Mouse (Mus musculus) layer of hippocampus, adult 9-11 months (tissue): ENCODE measurements around the gene Grap2.

Experiments
- DNase-seq: peaks from one replicate; pipeline ENCODE4 v3.0.0; 2022

Grap2 gene

DNA sequence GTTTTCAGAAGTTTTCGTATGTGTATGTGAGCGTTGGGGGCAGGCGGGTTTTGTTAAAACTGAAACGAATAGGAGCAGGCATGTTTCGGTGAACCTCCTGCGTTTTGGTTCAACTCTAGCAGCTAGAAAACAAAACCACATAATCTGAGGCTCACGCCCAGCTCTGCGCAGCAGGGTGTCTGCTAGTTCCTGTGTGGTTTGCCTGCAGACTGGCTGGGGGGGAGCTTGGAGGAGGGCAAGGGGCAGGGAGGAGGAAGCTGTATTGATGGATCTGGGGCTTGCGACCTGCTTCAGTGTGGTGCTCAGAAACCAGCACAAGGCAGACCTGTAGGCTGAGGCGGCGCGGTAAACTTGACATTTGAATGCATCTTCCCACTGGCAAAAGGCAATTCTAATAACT, at the start of gene Grap2:
TSS of gene Grap2 (plus strand) at position 304 of the 400 bp plus-strand sequence.
- no peak for DNase-seq

DNA sequence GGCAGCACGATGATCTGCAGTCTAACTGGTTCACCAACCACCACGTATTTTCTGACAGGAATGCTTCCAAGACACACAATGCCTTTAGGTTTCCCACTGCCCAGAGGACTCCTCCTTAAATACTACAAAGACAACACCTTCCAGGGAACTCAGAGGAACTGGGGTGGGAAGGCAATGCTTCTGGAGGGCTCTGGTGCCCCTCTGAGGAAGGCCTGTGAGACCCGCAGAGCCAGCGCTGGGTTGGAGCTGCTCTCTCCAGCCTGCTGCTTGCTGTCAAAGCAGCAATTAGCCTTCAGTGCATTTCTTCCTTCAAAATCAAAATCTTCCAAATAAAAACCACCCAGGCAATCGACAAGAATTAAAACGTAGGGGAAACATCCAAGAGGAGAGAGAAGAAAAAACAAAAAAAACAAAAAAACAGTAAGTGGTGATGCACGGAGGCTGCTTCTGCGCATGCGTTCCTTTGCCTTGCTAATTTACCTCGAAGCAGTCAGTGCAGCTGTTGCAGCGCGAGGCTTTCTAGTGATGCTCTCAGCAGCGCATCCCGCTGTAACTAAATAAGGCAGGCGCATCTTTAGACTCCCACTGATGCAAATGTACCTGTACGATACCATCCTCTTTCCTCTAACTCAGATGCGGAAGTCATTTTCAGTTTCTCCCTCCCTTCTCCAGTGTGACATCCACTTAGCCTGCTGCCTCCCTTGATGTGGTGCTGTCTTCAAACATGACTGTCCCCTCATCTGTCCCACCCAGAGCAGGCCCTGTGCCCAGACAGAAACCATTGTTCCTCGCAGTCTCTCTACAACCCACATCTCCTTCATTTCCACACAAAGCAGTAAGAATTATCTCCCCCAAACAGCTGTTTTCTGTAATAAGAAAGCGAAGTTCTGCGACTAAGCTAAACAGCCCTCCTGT, 42.2 kb upstream of the Grap2 start:
- peak; percentile 57 for DNase-seq

DNA sequence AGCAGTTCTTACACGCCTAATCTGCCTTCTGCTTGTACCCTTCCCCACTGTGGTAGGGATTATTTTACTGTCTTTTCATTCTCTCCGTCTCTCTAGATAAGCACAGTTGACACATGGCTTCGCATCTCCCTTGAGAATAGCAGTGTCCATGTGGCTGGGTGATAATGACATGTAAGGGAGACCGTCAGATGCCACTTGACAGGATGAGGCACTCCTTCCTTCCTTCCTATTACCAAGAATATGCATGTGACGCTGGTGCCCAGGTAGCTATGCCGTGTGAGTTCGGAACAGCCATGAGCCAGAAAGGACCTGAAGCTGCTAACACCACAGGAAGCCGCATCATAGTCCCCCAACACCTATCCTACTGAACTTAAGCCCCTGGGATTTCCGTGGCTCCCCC, 41.4 kb upstream of the Grap2 start:
- peak; percentile 24 for DNase-seq

DNA sequence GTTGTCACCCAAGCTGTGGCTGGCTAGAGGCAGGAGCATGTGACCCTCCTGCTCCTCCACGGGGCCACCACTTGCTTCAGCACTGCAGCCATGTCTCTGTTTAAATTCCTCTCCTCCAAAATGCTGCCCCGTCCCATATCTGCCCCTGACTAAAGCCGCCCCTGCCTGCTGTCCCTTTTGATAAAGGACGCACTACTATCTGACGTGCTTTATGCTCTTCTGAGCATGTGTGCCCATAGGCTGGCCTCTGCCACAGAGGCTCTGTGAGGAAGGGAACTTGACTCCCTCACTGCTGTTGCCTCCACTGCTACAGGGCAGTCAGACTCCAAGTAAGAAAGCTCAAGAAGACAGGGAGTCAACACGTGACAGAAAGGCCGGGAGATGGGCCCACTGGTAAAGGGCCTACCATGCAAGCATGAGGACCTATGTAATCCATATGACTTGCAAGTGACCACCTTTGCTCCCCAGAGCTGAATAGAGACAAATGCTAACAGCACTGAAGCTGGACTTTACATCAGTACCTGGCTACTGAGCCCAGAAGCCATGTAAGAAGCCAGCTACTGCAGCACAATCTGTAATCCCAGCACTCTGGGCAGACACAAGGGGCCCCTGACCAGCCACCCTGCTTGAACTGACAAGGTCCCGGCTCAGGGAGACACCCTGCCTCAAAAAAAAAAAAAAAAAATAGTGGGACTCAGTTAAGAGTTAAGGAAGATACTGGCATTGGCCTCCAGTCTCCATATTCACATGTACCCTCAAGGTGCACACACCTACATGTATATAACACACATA, 39.9 kb upstream of the Grap2 start:
- no peak for DNase-seq

DNA sequence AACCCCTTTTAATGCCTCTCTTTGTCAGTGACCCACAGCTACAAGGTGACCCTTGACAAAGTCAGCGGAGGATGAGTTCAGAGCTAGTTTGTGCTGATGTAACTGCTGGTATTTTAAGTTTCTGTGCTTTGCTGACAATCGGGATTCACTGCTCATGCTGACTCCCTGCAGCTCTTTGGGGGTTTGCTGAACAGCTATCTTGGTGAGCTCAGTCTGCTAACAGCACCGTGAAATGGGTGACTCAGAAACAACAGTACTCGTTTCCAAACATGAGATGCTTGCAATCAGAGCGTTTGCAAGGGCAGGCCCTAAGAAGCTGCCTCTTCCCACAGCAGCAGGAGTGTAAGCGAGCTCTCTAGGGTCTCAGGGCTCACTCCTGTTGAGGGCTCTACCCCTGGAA, 39.1 kb upstream of the Grap2 start:
- DNase-seq = peak; percentile 23

DNA sequence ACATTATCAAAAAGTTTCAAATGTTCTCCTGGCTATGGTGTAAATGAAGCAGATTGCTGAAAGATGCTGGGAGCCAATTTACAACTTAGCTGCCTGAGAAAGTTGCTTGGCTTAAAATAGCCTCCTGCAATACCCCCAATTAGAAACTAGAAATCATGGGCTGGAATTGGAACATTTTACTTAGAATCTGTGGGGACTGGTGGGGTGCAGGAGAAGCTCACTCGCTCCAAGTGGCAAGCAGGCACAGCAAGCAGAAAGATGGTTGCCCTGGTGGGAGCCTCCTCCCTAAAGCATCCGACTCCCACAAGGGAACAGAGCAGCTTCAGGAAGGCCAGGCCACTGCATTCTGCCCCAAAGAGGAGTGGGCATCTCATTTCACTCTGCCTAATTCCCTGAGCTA, 36.3 kb upstream of the Grap2 start:
- peak; percentile 43 for DNase-seq

DNA sequence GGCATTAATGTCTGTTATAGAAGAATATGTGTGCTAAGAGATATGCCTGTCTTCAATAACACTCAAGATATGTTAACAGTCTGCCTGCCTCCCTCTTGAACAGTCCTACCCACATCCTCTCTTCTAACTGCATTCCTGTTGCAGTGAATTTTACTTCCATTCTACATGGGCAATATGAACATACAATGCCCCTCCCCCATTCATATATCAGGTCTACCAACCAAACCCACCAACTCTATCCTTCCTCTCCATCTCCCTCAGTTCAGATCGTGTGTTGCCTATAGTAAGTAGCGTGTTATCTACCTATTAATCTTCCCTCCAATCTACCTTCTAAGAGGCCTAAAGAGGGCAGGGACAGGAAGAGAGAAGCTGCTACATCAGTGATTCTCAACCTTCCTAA, 34.3 kb upstream of the Grap2 start:
- DNase-seq = no peak

DNA sequence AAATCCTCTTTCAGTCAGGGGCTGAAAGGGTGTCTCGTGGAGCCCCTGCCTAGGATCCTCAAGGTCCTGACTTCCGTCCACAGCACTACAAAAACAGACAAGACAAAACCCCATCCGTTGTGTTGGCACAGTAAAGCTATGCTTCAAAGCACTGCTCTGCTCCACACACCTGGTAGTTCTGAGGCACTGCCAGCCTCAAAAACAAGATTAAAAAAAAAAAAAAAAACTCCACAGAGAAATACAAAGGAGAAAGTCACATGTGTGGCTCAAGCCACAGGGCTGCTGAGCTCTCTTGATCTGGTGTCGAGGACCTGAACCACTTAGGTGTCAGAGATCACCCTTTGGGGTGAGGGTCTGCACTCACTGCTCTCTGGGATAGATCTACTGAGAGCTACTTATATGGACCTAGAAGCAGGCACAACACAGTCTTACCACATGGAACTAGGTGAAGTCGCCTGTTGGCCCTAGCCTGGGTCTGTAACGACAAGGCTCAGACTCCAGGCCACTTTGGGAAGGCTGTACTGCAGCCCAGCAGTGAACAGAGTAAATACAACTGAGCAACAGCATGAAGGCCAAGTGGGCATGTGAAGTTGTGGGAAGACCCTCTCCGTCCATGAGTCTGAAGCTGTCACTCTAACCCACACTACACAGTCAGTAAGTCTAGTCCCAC, 33.6 kb upstream of the Grap2 start:
- DNase-seq = no peak

DNA sequence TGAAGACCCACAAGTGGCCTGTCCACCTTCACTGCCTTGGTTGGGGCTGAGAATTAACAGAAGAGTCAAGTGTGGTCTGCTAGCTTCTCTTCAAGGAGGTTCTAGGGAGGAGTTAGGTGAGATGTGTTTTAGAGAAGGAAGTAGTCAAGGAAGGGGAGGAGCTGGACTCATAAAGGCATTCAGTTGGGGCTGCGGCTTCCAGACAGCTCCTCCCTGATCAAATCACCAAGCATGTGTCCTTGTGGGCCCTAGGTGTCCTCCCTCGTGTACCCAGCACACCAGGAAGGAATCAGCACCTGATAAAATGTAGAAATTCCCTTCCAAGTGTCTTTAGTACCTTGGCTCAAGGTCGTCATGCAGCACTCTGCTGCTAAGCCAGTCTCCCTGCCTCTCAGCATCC, 28.3 kb upstream of the Grap2 start:
- no peak for DNase-seq

DNA sequence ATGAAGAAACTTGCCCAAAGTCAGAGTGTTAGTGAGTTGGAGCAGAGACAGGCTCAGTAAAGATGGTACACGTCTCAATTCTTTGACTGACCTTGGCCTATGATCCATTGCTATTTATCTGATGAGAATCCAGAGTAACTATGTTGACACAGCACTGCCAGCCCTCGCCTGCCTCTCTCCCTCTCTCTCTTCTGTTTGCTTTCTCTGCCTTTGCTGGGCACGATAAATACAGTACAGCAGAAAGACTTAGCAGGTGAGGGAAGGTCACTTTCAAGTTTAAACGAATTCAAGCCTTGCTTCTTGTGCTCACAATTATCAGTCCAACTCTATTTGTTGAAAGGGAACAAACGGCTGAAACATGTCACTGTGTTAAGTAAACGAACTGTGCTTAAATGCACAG, 27.0 kb upstream of the Grap2 start:
- DNase-seq = no peak

DNA sequence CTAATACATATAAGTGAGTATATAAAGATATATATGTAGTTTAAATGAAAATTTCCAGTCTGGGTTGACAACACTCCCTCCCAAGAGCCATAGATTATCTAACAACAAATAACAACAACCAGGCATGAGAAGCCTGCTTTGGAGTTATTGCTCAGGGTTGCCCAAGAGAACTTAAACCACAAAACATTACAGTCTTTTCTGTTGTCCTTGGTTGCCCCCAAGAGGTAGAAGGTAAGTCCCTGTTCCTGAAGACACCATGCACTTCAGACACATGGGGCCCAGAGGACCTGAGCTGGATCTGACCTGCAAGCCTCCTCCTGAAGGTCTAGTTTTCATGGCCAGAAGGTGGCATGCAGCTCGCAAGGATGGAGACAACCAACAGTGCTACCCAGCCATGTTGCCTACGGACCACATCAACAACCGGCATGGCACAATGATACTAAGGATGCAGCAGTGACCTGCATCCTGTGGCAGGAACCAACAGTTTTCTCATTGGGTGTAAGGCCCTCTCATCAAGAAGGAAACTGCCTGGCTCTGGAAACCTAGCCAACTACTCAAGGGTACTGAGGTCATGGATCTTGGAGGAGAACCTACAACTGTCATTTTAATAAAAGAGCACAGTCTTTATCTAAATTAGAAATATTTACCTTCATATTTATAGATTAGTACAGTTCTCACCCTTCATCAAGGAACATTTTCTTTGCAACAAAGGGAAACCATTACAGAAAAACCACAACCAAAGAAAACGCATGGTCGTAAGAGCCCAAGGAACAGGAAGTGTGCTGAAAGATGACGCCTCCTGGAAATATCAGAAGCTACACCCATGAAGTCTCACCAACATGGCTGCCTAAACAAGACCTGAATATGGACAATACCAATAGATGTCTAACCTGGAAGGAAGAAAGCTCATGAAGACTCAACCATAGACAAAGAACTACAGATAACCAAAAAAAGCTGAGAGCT, 17.3 kb upstream of the Grap2 start:
- no peak for DNase-seq

DNA sequence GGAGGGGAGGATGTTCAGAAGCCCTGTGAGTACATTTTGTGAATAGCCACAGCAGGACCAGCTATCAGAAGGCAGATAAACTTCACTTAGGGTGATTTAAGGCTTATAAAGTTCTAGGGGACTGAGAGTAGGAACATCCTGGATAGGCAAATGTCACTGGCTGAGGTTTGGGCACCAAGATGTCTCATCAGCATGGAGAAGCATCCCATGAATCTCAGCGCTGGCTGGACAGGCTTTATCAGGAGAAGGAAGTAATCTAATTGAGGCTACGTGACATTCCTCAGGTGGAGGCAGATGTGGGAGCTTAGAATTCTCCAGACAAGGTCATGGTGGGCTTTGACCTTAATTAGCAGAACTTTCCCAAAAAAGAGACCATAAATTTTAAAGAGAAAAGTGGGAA, 16.4 kb upstream of the Grap2 start:
- DNase-seq = no peak

DNA sequence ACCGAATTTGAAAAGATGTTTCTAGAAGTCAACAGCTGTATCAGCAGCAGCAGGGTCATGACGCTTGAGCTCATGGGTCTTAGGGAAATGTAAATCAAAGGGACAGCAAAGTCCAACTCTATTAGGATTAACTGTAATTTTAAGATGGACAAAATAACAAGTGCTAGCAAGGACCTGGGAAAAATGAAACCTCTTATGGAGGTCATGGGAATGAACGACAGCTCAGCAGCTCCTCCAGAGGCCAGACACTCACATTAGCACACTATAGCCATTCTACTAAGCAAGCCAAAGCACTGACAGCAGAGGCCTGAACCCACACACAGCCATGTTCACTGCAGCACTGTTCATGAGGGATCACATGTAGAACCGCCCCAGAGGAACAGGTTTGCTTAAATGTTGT, 14.6 kb upstream of the Grap2 start:
- DNase-seq = no peak

DNA sequence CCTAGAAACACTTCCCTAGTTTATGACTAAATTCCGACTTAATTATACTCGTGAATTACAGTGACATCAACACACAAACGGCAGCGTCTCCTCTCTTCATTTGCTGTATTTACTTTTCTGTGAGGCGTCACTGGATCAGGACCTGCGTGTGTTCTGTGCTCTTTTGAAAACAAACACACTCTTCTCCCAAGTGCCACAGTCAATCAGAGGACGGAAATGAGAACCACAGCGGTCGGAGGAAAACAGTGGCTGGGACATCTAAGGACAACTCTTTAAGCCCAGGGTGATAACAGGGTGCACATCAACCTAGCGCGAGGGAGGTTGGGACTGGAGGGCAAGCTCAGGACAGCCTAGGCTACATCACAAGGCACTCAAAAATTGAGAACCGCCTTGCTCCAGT, 12.9 kb upstream of the Grap2 start:
- DNase-seq = no peak

DNA sequence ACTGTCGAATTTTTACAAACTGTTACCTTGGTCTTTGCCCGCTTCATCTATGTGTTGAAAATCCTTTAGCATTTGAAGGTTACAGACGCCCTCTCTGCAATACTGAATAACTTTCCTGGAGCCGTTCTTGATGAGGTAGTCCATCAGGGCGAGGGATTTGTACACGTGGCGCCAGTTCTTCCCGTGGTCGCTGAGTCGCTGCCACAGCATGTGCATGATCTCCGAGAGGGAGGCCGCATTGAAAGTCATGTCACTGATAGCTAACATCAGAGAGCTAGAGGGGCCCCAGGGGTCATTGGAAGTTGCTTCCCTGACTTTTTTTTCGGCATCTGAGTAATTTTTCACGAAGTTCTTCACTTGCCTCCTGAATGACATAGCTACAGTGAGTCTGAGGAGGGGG, 12.4 kb upstream of the Grap2 start:
- DNase-seq = no peak

DNA sequence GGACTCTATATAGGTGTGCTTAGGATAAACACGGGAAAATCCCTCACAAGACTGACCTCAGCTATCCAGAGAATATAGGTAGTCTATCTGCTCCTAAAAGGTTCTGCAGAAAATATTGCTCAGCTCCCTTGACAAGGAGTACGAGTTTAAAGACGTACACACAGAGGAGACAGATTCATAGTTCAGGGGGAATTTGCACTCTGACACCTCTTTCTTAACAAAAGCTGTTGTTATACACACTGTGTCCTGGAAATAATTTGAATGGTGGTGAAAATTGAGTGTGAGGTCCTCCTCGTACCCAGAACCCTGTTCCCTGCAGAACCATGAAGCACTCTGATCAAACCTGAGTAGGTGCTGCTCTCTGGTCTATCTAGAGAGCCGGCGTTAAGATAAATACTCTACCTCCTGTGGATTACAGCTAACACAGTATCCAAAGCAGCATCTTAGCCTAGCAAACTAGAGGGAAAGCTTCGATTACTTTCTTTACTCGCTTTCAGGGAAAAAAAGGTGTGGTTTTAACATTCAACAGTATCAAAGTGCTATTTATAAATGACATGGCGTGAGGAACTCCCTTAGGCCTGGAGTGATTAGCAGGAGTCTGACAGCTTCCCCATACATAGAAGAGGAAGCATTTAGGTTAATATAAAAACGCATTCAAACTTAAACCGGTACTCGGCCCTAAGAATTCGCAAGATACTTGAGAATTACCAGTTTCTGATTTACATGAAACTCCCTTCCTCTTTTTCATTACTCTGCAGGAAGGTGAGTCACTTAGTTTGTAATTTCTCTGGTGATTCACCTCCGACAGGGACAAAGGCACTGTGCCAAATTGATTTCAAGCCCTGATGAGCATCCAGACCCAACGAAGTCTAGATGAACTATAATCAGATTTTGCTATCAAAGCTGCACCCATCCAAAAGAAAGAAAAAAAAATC, 11.5 kb upstream of the Grap2 start:
- no peak for DNase-seq

DNA sequence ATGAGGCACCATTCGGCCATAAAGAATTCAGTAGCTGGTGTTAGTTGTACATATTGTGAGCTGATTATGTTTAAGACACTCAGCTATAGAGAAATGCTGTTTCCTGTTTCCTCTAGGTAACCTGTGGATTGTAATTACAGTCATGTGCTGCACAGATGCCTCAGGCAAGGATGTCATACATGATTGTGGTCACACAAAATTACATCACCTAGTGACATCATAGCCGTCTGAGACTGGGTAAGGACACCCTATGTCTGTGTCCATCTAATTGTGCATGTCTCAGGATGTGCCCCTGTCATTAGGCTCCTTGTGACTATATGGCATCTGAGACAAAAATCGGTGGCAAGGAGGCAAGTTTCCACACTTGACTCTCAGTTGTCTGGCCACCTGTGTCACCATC, 9.9 kb upstream of the Grap2 start:
- DNase-seq = no peak

DNA sequence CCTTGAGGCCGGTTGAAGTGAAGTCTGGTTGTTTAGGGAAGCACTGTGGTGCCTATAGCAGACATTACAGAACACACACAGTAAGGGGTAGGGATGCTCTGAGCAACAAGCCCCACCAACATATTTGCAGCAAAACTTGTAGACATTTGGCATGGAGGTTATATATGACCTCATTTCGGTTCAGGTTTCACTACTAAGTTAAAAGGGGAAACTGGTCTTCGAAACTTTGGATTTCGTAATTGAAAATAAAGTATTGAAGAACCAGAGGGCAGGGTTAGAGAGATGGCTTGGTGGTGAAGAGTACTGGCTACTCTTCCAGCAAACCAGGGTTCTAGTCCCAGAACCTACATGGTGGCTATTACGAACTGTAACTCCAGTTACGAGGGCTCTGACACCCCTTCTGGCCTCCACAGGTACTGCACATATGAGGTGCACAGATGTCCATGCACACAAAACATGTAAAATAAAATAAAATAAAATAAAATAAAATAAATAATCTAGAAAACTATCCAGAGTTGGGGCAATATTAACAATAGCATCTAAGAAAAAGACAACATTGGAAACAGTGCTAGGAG, 8.7 kb upstream of the Grap2 start:
- DNase-seq = no peak

DNA sequence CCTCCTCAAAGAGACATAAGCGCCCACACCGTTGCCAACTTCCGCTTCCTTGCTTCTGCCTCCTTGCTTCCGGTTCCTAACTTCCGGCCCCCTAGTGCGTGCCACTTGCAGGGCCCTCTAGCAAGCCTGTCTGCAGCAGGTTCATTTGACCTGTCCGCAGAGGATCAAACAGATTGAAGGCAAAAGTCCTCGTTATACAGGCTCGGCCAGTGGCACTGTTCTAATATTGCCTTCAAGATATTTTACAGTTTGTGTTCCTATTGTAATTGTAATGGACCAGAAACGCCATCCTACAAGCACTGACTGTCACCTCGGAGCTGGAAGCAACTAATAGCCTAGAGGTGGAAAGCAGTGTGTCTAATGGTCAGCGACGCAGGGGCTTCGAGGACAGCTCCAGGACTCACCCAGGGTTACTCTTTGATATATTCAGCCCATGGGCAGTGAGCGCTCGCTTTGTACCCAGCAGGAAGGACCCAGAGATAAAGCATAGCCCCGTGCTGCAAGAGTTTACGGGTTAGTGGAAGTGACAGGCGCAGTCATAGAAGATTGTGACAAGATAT, 7.2 kb upstream of the Grap2 start, which contains the start of gene Enthd1:
TSS of gene Enthd1 (minus strand) at position 51 of the 560 bp plus-strand sequence.
- no peak for DNase-seq

DNA sequence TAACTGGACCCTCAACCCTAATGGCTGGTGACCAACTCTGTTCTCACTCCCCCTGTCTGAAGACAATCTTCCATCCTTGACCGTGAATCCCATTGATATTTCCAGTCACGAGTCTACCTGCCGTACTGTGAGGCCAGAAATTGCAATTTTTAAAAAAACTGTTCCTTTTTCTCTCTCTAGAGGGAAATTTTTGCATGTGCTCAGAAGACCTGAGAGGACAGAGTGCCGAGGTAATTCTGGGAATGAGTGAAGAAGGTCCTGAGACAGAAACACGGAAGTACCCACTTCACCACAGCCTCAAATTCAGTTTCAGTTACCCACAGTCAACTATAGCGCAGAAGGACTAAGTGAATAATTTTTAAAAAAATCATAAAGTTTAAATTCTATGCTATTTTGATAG, 5.7 kb upstream of the Grap2 start:
- no peak for DNase-seq
